Mouse (Mus musculus) MEL (cell line): ENCODE measurements at regions not wholly inside any gene's neighbourhood (a gene's known extent, or its start where the extent isn't known, plus 50 kb on each side); places are given as distances from the start of the nearest gene placed in this dataset.

Source experiments
- DNase-seq: peaks from one replicate; pipeline ENCODE4 v3.0.0; 2011; ENCODE audit warnings: low read depth, low spot score
- H3K27ac ChIP-seq: 2 replicates; pipeline ENCODE4 v1.5.1; 2012; ENCODE audit warnings: low read depth, mild to moderate bottlenecking, control low read depth, low read length, moderate library complexity; ENCODE audit not compliant: control insufficient read depth
- H3K27me3 ChIP-seq, 2 experiments: fragments of 150-350 bp in 1 of 2; sonication (generic) in 1 of 2; 2 replicates each; pipeline ENCODE4 v1.6.1; 2012; ENCODE audit warnings: low read length in 2 of 2, mild to moderate bottlenecking in 2 of 2, improper control_type of control experiment in 1 of 2, moderate library complexity in 1 of 2; ENCODE audit not compliant: insufficient read depth in 2 of 2, control insufficient read depth in 1 of 2
- H3K36me3 ChIP-seq, 2 experiments: 2 replicates each; pipeline ENCODE4 v1.6.1; 2012 to 2014; ENCODE audit warnings: low read length in 2 of 2, improper control_type of control experiment in 1 of 2, inconsistent platforms in 1 of 2, mild to moderate bottlenecking in 1 of 2; ENCODE audit not compliant: insufficient read depth in 2 of 2, control insufficient read depth in 1 of 2
- H3K4me1 ChIP-seq, 2 experiments: fragments of 150-350 bp in 1 of 2; sonication (generic) in 1 of 2; 2 replicates each; pipeline ENCODE4 v1.6.1; 2012; ENCODE audit warnings: low read length in 2 of 2, improper control_type of control experiment in 1 of 2, mild to moderate bottlenecking in 1 of 2; ENCODE audit not compliant: insufficient read depth in 2 of 2, control insufficient read depth in 1 of 2
- H3K4me3 ChIP-seq, 2 experiments: fragments of 150-350 bp in 1 of 2; sonication (generic) in 1 of 2; 2 replicates each; pipeline ENCODE4 v1.5.1; 2012; ENCODE audit warnings: low read depth in 2 of 2, low read length in 2 of 2, mild to moderate bottlenecking in 2 of 2, moderate library complexity in 2 of 2, control low read depth in 1 of 2, improper control_type of control experiment in 1 of 2; ENCODE audit not compliant: control insufficient read depth in 1 of 2, insufficient read depth in 1 of 2
- H3K79me2 ChIP-seq: 2 replicates; pipeline ENCODE4 v1.6.1; 2012; ENCODE audit warnings: mild to moderate bottlenecking, low read length, moderate library complexity; ENCODE audit not compliant: control insufficient read depth, poor library complexity, insufficient read depth
- H3K9ac ChIP-seq: 2 replicates; pipeline ENCODE4 v1.6.1; 2012; ENCODE audit warnings: low read depth, mild to moderate bottlenecking, control low read depth, low read length, moderate library complexity; ENCODE audit not compliant: control insufficient read depth, poor library complexity, severe bottlenecking
- H3K9me3 ChIP-seq: fragments of 150-350 bp; sonication (generic); replicated peaks from 2 replicates; pipeline ENCODE4 v1.6.1; 2012; ENCODE audit warnings: mild to moderate bottlenecking, low read length, improper control_type of control experiment, moderate library complexity; ENCODE audit not compliant: insufficient read depth
- BHLHE40 ChIP-seq: IDR thresholded peaks from 2 replicates; pipeline ENCODE4 v1.6.1; 2012; ENCODE audit warnings: low read depth, mild to moderate bottlenecking, inconsistent platforms, low read length, improper control_type of control experiment, borderline replicate concordance
- CHD2 ChIP-seq: IDR thresholded peaks from 2 replicates; pipeline ENCODE4 v1.6.1; 2011; ENCODE audit warnings: low read length, improper control_type of control experiment
- CTCF ChIP-seq, 3 experiments: IDR thresholded peaks in 2 of 3; conservative IDR thresholded peaks in 1 of 3; 2 replicates each; pipeline ENCODE4 v1.5.1; 2011 to 2012; ENCODE audit warnings: low read length in 3 of 3, low read depth in 2 of 3, mild to moderate bottlenecking in 2 of 3, improper control_type of control experiment in 1 of 3, inconsistent platforms in 1 of 3, mixed read lengths in 1 of 3, moderate library complexity in 1 of 3; ENCODE audit not compliant: control insufficient read depth in 1 of 3, insufficient read depth in 1 of 3, poor library complexity in 1 of 3, severe bottlenecking in 1 of 3
- E2F4 ChIP-seq: IDR thresholded peaks from 2 replicates; pipeline ENCODE4 v1.6.1; 2011; ENCODE audit warnings: low read depth, low read length, improper control_type of control experiment, borderline replicate concordance
- ELF1 ChIP-seq: IDR thresholded peaks from 2 replicates; pipeline ENCODE4 v1.6.1; 2014; ENCODE audit warnings: low read depth, mild to moderate bottlenecking, inconsistent platforms, low read length, improper control_type of control experiment, moderate library complexity
- EP300 ChIP-seq, 2 experiments: IDR thresholded peaks; 2 replicates each; pipeline ENCODE4 v1.6.1; 2011; ENCODE audit warnings: improper control_type of control experiment in 2 of 2, low read length in 2 of 2, low read depth in 1 of 2, mild to moderate bottlenecking in 1 of 2
- ETS1 ChIP-seq: IDR thresholded peaks from 2 replicates; pipeline ENCODE4 v1.6.1; 2012; ENCODE audit warnings: low read depth, mild to moderate bottlenecking, inconsistent platforms, low read length, improper control_type of control experiment, moderate library complexity
- GABPA ChIP-seq: IDR thresholded peaks from 2 replicates; pipeline ENCODE4 v1.6.1; 2012; ENCODE audit warnings: low read depth, mild to moderate bottlenecking, inconsistent platforms, low read length, improper control_type of control experiment, moderate library complexity
- GATA1 ChIP-seq: IDR thresholded peaks from 2 replicates; pipeline ENCODE4 v1.6.1; 2011; ENCODE audit warnings: low read depth, low read length, improper control_type of control experiment
- KAT2A ChIP-seq: conservative IDR thresholded peaks from 2 replicates; pipeline ENCODE4 v1.6.1; 2012; ENCODE audit warnings: low read depth, low read length, improper control_type of control experiment, inconsistent platforms
- MAFK ChIP-seq: IDR thresholded peaks from 2 replicates; pipeline ENCODE4 v1.6.1; 2011; ENCODE audit warnings: low read depth, mild to moderate bottlenecking, low read length, improper control_type of control experiment, borderline replicate concordance
- MEF2A ChIP-seq: IDR thresholded peaks from 2 replicates; pipeline ENCODE4 v1.6.1; 2014; ENCODE audit warnings: low read depth, mild to moderate bottlenecking, inconsistent platforms, low read length, improper control_type of control experiment; ENCODE audit not compliant: poor library complexity, insufficient replicate concordance, severe bottlenecking; ENCODE audit errors: extremely low read depth
- MYC ChIP-seq: IDR thresholded peaks from 2 replicates; pipeline ENCODE4 v1.6.1; 2011; ENCODE audit warnings: low read depth, mild to moderate bottlenecking, low read length, improper control_type of control experiment, moderate library complexity
- NRF1 ChIP-seq: IDR thresholded peaks from 2 replicates; pipeline ENCODE4 v1.6.1; 2014; ENCODE audit warnings: low read depth, mild to moderate bottlenecking, inconsistent platforms, low read length, improper control_type of control experiment, moderate library complexity; ENCODE audit not compliant: poor library complexity, insufficient read depth, severe bottlenecking
- POLR2A ChIP-seq, 2 experiments: IDR thresholded peaks; 2 replicates each; pipeline ENCODE4 v1.6.1; 2011 to 2012; ENCODE audit warnings: low read length in 2 of 2, mild to moderate bottlenecking in 2 of 2, control low read depth in 1 of 2, improper control_type of control experiment in 1 of 2, low read depth in 1 of 2, moderate library complexity in 1 of 2; ENCODE audit not compliant: control insufficient read depth in 1 of 2, insufficient read depth in 1 of 2, poor library complexity in 1 of 2
- POLR2AphosphoS2 ChIP-seq: IDR thresholded peaks from 2 replicates; pipeline ENCODE4 v1.6.1; 2011; ENCODE audit warnings: low read length, improper control_type of control experiment
- POLR2AphosphoS5 ChIP-seq: IDR thresholded peaks from 2 replicates; pipeline ENCODE4 v1.6.1; 2012; ENCODE audit warnings: low read depth, borderline replicate concordance, mild to moderate bottlenecking, inconsistent platforms, low read length, moderate library complexity, mixed read lengths
- SIN3A ChIP-seq: IDR thresholded peaks from 2 replicates; pipeline ENCODE4 v1.6.1; 2012; ENCODE audit warnings: low read length, improper control_type of control experiment, inconsistent platforms
- TAL1 ChIP-seq: IDR thresholded peaks from 2 replicates; pipeline ENCODE4 v1.6.1; 2012; ENCODE audit warnings: mild to moderate bottlenecking, inconsistent platforms, low read length, moderate library complexity, mixed read lengths
- TCF12 ChIP-seq: IDR thresholded peaks from 2 replicates; pipeline ENCODE4 v1.6.1; 2014; ENCODE audit warnings: low read depth, mild to moderate bottlenecking, inconsistent platforms, low read length, improper control_type of control experiment, moderate library complexity
- USF2 ChIP-seq, 2 experiments: IDR thresholded peaks; 2 replicates each; pipeline ENCODE4 v1.6.1; 2011 to 2012; ENCODE audit warnings: improper control_type of control experiment in 2 of 2, low read length in 2 of 2, borderline replicate concordance in 1 of 2, inconsistent platforms in 1 of 2, low read depth in 1 of 2, mild to moderate bottlenecking in 1 of 2; ENCODE audit not compliant: insufficient read depth in 1 of 2
- ZC3H11A ChIP-seq: IDR thresholded peaks from 2 replicates; pipeline ENCODE4 v1.6.1; 2012; ENCODE audit warnings: low read depth, mild to moderate bottlenecking, inconsistent platforms, low read length, improper control_type of control experiment
- ZMIZ1 ChIP-seq: IDR thresholded peaks from 2 replicates; pipeline ENCODE4 v1.6.1; 2012; ENCODE audit warnings: low read depth, mild to moderate bottlenecking, inconsistent platforms, low read length, improper control_type of control experiment, moderate library complexity
- ZNF384 ChIP-seq: IDR thresholded peaks from 2 replicates; pipeline ENCODE4 v1.6.1; 2012; ENCODE audit warnings: low read depth, mild to moderate bottlenecking, inconsistent platforms, low read length, improper control_type of control experiment

- H3K27me3 ChIP-seq: no peaks in the 10 kb centered on the region
- TF ChIP-seq TCF12 (no peak), BHLHE40 (no peak), MYC (no peak), CTCF (IDR thresholded peaks at IDR 0.05 in 2 of 3, conservative IDR thresholded peaks at IDR 0.05 in 1 of 3; ENCODE audit: control insufficient read depth in 1 of 3, insufficient read depth in 1 of 3, low read depth in 2 of 3, low read length in 3 of 3, poor library complexity in 1 of 3, severe bottlenecking in 1 of 3) (no peak), ZC3H11A (no peak), USF2 (IDR thresholded peaks at IDR 0.05; ENCODE audit: borderline replicate concordance in 1 of 2, insufficient read depth in 1 of 2, low read depth in 1 of 2, low read length in 2 of 2) (no peak), KAT2A (no peak), EP300 (IDR thresholded peaks at IDR 0.05; ENCODE audit: low read depth in 1 of 2, low read length in 2 of 2) (no peak), ETS1 (no peak), MAFK (no peak), NRF1 (no peak), POLR2A (IDR thresholded peaks at IDR 0.05; ENCODE audit: control insufficient read depth in 1 of 2, insufficient read depth in 1 of 2, low read depth in 1 of 2, low read length in 2 of 2, poor library complexity in 1 of 2) (no peak), TAL1 (no peak), ZNF384 (no peak)
- H3K27ac ChIP-seq: no peak overlapping the region
- no peaks in the 10 kb centered on the region for H3K79me2 ChIP-seq
- H3K36me3 ChIP-seq: no peaks in the 10 kb centered on the region
- no peak overlapping the region for H3K9ac ChIP-seq
- no peaks in the 10 kb centered on the region; the same call in 1 of the 2 replicates for H3K9me3 ChIP-seq
- no peak for DNase-seq
- H3K4me1 ChIP-seq: no peaks in the 10 kb centered on the region
- H3K4me3 ChIP-seq: no peak overlapping the region
These were observed 319.6 kb upstream of the Igfbp3 start for GRCm38 (mm10) chr11:7533327-7533726.

GRCm38 (mm10) chr11:7531847-7532246, 318.1 kb upstream of the Igfbp3 start:
- H3K9me3 ChIP-seq: no peaks in the 10 kb centered on the region; the same call in 1 of the 2 replicates

More at GRCm38 (mm10) chr11:7531847-7532246, 318.1 kb upstream of the Igfbp3 start:
- H3K4me1 ChIP-seq: no peaks in the 10 kb centered on the region
- no peak for TF ChIP-seq POLR2AphosphoS2
- TF ChIP-seq SIN3A: no peak
- TF ChIP-seq NRF1: no peak
- TF ChIP-seq CTCF (IDR thresholded peaks at IDR 0.05 in 2 of 3, conservative IDR thresholded peaks at IDR 0.05 in 1 of 3; ENCODE audit: control insufficient read depth in 1 of 3, insufficient read depth in 1 of 3, low read depth in 2 of 3, low read length in 3 of 3, poor library complexity in 1 of 3, severe bottlenecking in 1 of 3): no peak
- no peak for TF ChIP-seq USF2 (IDR thresholded peaks at IDR 0.05; ENCODE audit: borderline replicate concordance in 1 of 2, insufficient read depth in 1 of 2, low read depth in 1 of 2, low read length in 2 of 2)
- TF ChIP-seq ELF1: no peak
- no peak for TF ChIP-seq GABPA
- no peak for TF ChIP-seq MEF2A
- TF ChIP-seq GATA1: no peak
- TF ChIP-seq ZC3H11A: no peak
- TF ChIP-seq ZMIZ1: no peak
- TF ChIP-seq EP300 (IDR thresholded peaks at IDR 0.05; ENCODE audit: low read depth in 1 of 2, low read length in 2 of 2): no peak
- no peak for TF ChIP-seq MYC
- TF ChIP-seq KAT2A: no peak
- no peak for TF ChIP-seq CHD2
- no peak for TF ChIP-seq E2F4
- no peak for TF ChIP-seq POLR2AphosphoS5
- no peak for DNase-seq
- H3K4me3 ChIP-seq: no peak overlapping the region
- no peak overlapping the region for H3K27ac ChIP-seq
- H3K79me2 ChIP-seq: no peaks in the 10 kb centered on the region
- no peaks in the 10 kb centered on the region for H3K27me3 ChIP-seq
- no peak overlapping the region for H3K9ac ChIP-seq
- H3K36me3 ChIP-seq: no peaks in the 10 kb centered on the region
